Mouse (Mus musculus) macrophage (primary cell): ENCODE results near the gene Mrpl58. TPM values are rescaled to one million over a fixed set of nuclear protein-coding genes. Genes with fewer than 3 reads are reported as not detected.

Experiments
- H3K27ac ChIP-seq: fragments of 350-480 bp; formaldehyde crosslinking; 2 replicates; pipeline ENCODE4 v1.9.0; 2021
- H3K36me3 ChIP-seq: fragments of 350-480 bp; formaldehyde crosslinking; 2 replicates; pipeline ENCODE4 v1.9.0; 2021; ENCODE audit errors: inconsistent target
- H3K4me3 ChIP-seq: fragments of 350-480 bp; formaldehyde crosslinking; 2 replicates; pipeline ENCODE4 v1.9.0; 2021; ENCODE audit errors: inconsistent target
- H3K79me2 ChIP-seq: fragments of 350-480 bp; formaldehyde crosslinking; 2 replicates; pipeline ENCODE4 v1.9.0; 2021; ENCODE audit errors: inconsistent target
- WGBS: methylation state at CpG from one replicate; pipeline ENCODE4 v1.1.7; 2026; ENCODE audit warnings: inconsistent platforms; ENCODE audit not compliant: missing documents; 5-methylcytosine and 5-hydroxymethylcytosine counted together
- polyA plus RNA-seq: library from polyadenylated mRNA; stranded (reverse); fragments of 250-400 nt; gene quantifications from 3 replicates; pipeline ENCODE4 v1.2.4, GENCODE M21; 2018; ENCODE audit warnings: inconsistent platforms

Gene Mrpl58
- polyA plus RNA-seq, 1 experiment from 2014 or later = 33.0 TPM

DNA sequence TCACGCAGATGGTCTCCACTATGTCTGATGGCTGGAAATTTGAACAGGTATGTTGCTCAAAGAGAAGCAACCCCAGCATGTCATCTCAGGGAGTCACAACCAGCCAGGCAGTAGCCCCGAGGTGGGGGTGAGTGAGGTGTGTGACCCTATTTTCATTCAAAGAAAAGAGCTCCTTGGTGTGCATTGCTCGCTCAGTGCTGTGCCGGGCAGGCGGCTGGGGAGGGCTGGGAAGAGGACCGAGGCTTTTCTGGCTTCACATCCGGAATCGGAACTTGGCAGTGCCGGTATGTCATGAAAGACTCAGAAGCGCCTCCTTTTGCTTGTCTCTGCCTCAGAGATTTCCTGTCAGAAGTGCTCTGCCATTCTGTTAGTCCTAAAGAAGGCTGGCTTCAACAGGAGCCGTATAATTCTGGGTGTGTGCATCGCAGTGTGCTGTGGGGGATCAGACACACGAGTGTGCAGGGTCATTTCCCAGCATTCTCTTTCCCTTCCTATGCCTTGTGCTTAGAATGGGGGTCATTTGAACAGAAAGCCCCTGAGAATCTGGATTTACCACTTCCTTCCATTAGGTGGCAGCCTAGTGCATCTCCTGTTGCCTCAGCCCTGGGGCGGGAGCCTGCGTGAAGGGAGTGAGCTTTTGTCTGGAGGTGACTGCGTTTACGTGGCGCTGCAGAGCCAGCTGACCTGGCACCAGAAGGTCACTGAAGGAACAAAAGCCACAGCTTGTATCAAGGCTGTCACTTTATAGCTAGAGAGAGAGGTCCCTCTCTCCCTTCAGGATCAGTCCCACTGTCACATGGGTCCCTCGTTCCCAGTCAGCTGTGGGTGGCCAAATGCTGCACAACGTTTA lies 24.2 kb downstream of the Mrpl58 start:
- H3K36me3 ChIP-seq = peaks cover 58% of the 10 kb centered on the region
- 65% methylated on average over 20 of the region's 20 CpGs for WGBS
- no peaks in the 10 kb centered on the region for H3K79me2 ChIP-seq
- H3K4me3 ChIP-seq = no peak overlapping the region
- H3K27ac ChIP-seq = no peak overlapping the region

DNA sequence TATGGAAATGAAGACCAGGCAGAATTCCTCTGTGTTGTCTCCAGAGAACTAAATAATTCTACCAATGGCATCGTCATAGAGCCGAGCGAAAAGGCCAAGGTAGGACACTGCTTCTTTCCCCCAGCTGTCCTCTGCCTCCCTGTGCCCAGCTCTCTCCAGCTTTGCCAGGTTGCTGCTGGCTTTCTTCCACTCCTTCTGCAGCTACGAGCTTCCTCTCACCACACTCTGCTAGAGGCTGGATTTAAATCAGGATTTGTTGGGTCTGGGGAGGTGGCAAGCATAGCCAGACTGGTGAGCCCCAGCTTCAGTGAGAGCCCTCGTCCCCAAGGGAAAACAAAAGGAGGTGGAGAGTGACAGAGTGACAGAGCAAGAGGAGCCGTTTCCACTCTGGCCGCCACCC lies 25.8 kb downstream of the Mrpl58 start:
- Histone ChIP-seq H3K36me3 (peaks cover 56% of the 10 kb centered on the region), H3K79me2 (no peaks in the 10 kb centered on the region), H3K4me3 (no peak overlapping the region), H3K27ac (no peak overlapping the region)
- 97% methylated on average over 7 of the region's 7 CpGs for WGBS

DNA sequence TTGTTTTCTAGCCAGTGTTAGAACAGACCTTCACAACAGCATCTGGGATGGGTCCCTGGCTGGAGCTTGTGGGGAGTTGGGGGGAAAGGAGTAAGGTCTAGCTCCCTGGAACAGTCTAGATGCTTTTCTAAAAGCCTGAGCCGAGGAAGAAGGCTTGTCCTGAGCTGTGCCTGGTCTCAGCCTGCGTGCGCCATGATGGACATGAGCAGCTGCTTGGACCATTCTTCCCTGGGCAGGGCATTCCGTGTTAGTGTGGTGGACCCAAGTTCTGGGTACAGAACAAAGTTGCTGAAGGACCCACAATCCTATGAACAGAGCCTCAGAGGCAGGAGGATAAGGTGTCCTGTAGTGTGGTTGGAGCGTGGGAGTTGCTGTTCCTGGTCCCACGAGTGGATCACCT lies 27.0 kb downstream of the Mrpl58 start:
- Histone ChIP-seq H3K79me2 (no peaks in the 10 kb centered on the region), H3K27ac (no peak overlapping the region), H3K4me3 (no peak overlapping the region), H3K36me3 (peaks cover 46% of the 10 kb centered on the region)
- WGBS = 97% methylated on average over 6 of the region's 6 CpGs

DNA sequence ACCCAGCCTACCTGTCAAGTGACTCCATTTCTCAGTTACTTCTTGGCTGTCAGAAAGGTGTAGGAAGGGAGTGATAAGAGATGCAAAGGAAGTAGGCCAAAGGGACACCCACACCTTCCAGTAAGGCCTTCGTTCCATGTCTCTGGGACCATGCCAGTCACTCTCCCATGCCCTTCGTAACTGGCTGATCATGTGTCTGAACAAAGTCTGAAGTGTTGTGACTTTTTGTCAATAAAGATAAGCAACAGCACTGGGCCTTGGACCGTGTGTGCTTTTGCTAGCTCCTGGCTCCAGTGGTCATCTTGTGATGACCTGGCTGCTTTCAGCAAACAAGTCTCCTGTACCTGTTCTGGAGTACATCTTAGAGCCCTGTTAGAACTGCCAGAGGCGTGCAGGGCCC lies 29.3 kb downstream of the Mrpl58 start:
- peaks cover 28% of the 10 kb centered on the region for H3K36me3 ChIP-seq
- WGBS = 100% methylated on average over 4 of the region's 4 CpGs

DNA sequence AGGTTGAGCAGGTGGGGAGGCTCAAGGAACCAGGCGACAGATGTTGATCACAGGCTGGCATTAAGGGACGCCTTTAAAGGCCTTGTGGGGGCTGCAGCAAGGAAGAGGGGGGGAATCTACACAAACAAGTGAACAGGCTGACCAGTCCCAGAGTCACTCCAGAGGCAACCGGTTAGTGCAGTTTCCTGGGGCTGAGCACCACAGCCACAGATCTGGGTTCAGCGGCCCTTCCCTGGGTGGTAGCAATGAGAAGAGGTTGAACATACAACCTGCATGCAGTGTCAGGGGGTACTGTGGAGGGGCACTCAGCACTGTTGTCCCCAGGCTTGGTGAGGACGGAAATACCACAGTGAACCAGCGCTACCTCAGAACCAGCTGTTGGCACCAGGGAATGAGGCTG lies 29.8 kb downstream of the Mrpl58 start:
- Histone ChIP-seq H3K27ac (no peak overlapping the region), H3K36me3 (peaks cover 28% of the 10 kb centered on the region), H3K4me3 (no peak overlapping the region), H3K79me2 (no peaks in the 10 kb centered on the region)
- 93% methylated on average over 6 of the region's 6 CpGs for WGBS

More for the DNA sequence above, 29.3 kb downstream of the Mrpl58 start:
- H3K4me3 ChIP-seq = no peak overlapping the region
- H3K79me2 ChIP-seq = no peaks in the 10 kb centered on the region
- H3K27ac ChIP-seq = no peak overlapping the region

DNA sequence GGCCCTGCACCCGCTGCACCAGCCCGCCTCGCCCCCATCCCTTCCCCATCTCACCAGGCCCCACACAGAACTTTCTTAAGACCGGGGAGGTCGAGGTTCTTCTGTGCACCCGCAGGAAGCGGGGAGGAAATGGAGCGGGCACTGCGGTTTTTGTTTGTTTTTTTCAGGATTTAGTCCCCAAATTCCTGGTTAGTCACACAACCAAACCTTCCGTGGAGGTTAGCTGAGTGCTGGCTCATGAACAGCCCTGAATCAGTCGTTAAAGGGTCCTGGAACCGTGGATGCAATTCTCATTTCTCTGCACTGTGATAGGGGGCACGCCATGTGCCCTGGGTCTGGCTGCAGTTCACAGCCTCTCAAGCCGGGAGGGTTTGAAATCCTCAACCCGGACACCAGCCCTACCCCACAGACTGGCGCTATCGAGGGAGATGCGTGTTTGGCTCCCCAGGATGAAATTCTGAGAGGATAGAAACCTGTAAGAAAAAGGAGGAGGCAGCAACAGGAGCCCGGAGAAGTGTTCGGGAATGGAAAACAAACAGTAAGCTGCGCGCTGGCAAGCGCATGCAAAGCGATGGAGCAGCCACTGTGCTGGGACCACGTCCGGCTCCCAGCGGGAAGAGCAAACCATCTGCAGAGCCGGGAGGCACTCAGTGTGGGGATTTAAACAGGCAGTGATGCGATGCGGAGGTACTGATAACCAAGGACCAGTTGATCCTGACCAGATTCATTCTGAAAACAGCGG lies 32.2 kb downstream of the Mrpl58 start:
- H3K79me2 ChIP-seq = no peaks in the 10 kb centered on the region
- 33% methylated on average over 30 of the region's 31 CpGs for WGBS
- no peak overlapping the region for H3K4me3 ChIP-seq
- no peak overlapping the region for H3K27ac ChIP-seq
- peaks cover 12% of the 10 kb centered on the region for H3K36me3 ChIP-seq

DNA sequence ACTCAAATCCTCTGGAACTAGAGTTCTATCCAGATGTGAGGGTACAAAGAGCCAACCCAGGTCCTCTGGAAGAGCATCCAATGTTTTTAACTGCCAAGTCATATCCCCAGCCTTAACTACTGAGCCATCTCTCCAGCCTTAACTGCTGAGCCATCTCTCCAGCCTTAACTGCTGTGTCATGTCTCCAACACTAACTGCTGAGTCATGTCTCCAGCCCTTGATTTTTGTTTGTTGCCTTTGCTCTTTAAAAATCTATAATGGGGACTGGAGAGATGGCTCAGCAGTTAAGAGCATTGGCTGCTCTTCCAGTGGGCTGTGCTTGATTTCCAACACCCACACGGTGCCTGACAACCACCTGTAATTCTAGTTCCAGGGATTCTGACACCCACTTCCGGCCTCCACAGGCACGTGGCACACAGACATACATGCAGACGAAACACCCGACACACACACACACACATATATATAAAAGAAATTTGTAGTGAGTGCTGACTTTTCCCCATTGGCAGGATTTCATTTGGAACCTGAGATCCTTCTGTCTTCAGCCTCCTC lies 34.1 kb downstream of the Mrpl58 start:
- Histone ChIP-seq H3K36me3 (no peaks in the 10 kb centered on the region), H3K4me3 (no peak overlapping the region), H3K79me2 (no peaks in the 10 kb centered on the region), H3K27ac (no peak overlapping the region)
- 78% methylated on average over 5 of the region's 5 CpGs for WGBS

DNA sequence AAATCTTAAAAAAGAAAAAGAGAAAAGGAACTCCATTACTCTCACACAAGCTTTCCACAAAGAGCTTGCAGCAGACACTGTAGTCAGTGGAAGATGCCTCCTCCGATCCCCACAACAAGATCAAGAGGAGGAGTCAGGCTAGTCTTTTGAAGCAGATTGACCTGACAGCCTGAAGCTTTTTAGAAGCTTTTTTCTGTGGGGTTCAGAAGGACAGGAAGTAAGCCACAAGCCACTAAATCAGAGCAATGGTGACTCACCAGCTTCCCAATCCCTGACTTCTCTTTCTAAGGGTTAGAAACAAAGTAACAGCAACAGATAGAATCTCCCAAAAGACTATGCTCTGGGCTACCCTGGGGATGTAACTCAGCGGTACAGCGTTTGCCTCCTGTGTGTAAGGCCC lies 35.8 kb downstream of the Mrpl58 start:
- no peaks in the 10 kb centered on the region for H3K79me2 ChIP-seq
- H3K36me3 ChIP-seq = no peaks in the 10 kb centered on the region
- H3K27ac ChIP-seq = peak overlapping the region; percentile 31
- H3K4me3 ChIP-seq = no peak overlapping the region
- WGBS = 77% methylated on average over 3 of the region's 3 CpGs

DNA sequence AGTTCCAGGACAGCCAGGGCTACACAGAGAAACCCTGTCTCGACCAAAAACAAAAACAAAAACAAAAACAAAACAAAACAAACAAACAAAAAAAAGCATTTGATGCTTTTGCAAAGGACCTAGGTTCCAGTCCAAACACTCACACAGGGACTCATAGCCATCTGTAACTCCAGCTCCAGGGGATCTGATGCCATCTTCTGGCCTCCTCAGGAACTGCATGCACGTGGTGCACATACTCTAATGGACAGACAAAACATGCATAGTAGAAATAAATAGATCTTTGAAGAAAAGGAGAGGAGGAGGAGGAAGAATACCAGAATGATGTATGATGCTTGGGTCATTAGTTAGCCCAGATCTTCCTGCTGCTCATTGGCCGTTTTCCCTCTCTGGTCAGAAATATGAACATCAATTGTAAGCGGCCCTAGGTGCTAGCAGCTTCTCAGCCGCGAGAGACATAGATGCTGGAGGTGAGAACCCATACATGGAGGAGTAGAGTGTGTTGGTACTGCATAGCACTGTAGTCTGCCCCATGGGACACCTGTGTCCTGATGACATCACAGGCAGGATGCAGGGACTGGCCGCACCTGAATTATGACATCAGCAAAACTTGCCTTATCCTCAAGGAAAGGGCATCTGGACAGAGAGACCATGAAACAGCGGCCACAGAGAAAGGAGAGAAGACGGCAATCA lies 36.5 kb downstream of the Mrpl58 start, which contains the start of gene Trim80:
TSS of gene Trim80 (plus strand) at position 640 of the 690 bp plus-strand sequence.
- Histone ChIP-seq H3K27ac (peak within 1 kb of the TSS; percentile 31), H3K36me3 (no peaks in the 10 kb centered on the region), H3K79me2 (no peaks in the 10 kb centered on the region), H3K4me3 (no peak within 1 kb of the TSS)
- 98% methylated on average over 9 of the region's 9 CpGs for WGBS

DNA sequence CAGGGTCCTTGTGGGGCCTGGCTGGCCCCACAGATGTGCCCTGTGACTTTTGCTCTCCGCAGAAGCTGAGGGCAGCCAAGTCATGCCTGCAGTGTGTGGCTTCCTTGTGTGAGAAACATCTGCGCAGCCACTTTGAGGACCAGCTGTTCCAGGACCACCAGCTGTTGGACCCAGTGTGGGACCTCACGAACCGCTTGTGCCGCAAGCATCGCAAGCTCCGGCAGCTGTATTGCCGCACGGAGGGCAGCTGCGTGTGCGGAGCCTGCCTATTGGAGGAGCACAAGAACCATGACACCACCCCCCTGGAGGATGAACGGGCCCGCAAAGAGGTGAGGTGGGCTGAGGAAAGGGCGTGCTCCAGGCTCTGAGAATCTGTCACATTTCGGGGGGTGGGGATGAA lies 37.9 kb downstream of the Mrpl58 start:
- no peaks in the 10 kb centered on the region for H3K79me2 ChIP-seq
- H3K4me3 ChIP-seq = no peak overlapping the region
- no peaks in the 10 kb centered on the region for H3K36me3 ChIP-seq
- WGBS = 78% methylated on average over 14 of the region's 15 CpGs
- no peak overlapping the region for H3K27ac ChIP-seq

DNA sequence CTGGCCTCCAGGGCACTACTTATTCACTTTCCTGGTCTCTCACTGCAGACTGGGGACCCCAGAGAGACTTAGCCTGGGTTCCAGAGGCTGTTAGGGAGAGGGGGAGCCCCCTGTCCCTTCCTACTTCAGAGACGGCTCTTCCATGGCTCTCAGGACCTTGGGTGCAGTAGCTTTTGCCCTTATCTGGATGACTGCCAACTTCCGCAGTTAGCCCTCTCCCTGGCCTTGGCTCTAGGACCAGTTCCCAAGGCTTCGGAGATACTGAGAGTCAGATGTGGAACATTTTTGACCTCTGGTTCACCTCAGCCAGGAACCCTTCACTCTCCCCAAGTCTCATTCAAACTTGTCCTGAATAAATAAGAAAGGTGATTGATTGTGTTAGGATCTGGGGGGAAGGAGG lies 43.4 kb downstream of the Mrpl58 start:
- Histone ChIP-seq H3K36me3 (no peaks in the 10 kb centered on the region), H3K27ac (no peak overlapping the region), H3K4me3 (no peak overlapping the region), H3K79me2 (no peaks in the 10 kb centered on the region)
- 88% methylated on average over 3 of the region's 3 CpGs for WGBS

DNA sequence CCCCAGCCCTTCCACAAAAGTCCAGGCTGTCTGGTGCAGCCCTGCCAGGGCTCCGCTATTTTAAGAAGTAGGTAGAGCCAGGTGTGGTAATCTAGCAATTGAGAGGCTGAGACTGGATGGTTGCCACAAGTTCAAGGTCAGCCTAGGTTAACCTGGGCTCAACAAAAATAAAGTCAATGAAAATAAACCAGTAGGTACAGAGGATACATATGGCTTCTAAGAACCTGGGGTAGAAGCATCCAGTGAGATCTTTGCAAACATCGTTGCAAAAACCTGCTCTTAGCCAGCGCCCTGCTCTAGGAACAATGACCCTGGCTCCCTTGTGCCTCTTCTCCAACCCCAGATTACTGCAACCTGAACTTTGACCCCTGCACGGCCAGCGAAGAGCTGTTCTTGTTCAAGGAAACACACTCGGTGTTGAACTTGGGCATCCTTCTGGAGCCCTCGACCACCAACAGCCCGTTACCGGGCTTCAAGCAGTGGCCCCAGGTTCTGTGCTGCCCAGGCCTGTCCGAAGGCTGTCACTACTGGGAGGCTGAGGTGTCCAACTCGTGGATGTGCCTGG lies 43.9 kb downstream of the Mrpl58 start:
- WGBS = 88% methylated on average over 11 of the region's 11 CpGs
- H3K4me3 ChIP-seq = no peak overlapping the region
- no peak overlapping the region for H3K27ac ChIP-seq
- H3K36me3 ChIP-seq = no peaks in the 10 kb centered on the region
- H3K79me2 ChIP-seq = no peaks in the 10 kb centered on the region

DNA sequence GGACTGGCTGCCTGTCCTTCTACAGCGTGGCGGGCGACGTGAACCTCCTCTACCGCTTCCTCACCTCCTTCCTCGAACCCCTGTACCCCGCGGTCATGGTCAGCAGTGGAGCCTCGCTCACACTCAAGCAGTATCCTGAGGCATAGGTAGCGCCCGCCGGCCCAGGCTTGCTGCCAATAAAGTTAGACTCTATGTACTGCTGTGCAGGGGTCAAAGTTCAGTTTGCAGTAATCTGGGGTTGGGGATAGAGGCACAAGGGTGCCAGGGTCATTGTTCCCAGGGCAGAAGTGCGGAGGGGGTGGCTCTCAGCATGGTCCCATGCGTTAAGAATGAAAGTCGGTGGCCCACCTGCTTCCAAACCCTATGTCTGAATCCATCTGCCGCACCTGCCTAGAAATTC lies 44.5 kb downstream of the Mrpl58 start:
- Histone ChIP-seq H3K4me3 (no peak overlapping the region), H3K27ac (no peak overlapping the region), H3K36me3 (no peaks in the 10 kb centered on the region), H3K79me2 (no peaks in the 10 kb centered on the region)
- WGBS = 93% methylated on average over 16 of the region's 16 CpGs

DNA sequence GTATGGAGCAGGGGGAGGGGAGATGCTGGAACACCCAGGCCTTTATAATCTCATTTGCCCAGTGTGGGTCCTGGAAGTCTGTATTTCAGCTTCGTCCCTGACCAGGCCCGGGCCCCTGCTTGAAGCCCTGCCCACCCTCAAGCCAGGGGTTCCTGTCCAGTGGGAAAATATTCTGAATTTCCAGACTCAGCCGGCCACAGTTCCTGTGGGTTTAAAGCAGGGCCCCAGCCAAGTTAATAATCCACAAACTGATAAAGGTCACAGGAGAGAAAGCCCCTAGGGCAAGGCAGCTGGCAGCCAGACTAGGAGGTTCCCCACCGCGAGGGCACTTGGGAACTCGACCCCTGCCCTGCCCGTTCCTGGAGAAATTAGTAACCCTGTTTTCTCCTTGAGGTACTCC lies 45.4 kb downstream of the Mrpl58 start:
- H3K27ac ChIP-seq = no peak overlapping the region

More for the DNA sequence above, 45.4 kb downstream of the Mrpl58 start:
- no peaks in the 10 kb centered on the region for H3K79me2 ChIP-seq
- no peak overlapping the region for H3K4me3 ChIP-seq
- 92% methylated on average over 7 of the region's 7 CpGs for WGBS
- no peaks in the 10 kb centered on the region for H3K36me3 ChIP-seq
